ENCODE assay signal across 22 mouse cellular contexts in the genomic region with DNA sequence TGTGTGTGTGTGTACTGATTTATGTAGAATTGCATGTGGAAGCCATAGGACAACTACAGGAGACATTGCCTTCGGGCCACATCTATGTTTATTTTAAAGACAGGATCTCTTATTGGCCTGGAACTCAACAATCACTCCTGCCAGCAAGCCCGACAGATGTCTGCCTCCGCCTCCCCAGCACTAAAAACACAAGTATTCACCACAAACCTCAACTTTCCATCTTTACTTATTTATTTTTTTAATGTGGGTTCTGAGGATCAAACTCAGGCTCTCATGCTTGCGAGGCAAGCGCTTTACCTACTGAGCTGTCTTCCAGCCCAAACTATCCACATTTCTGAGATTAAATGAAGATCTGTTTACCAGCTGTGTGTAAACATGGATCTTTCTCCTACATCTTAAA.
DNase-seq lines count a peak whose midpoint lies in the region; ATAC-seq lines count a peak whose summit lies in the region.
"Had no signal": no experiment of that assay in that cellular context is flagged by ENCODE, and none has a peak within 500 bp of the region (broad histone marks: within the 10 kb centered on the region; RNA-seq: fewer than 3 reads in every experiment).

No protein-coding gene starts in this region.

- no peaks in the 10 kb centered on the region; the same call in 1 of the 2 replicates for H3K9me3 ChIP-seq in midbrain, embryonic 10.5 days (replicated peaks)
- H3K9me3 ChIP-seq in midbrain, embryonic 16.5 days (replicated peaks; ENCODE audit: control insufficient read depth, low read length, poor library complexity, severe bottlenecking), result no peaks in the 10 kb centered on the region
- H3K9me3 ChIP-seq in embryonic facial prominence, embryonic 15.5 days (replicated peaks), result no peaks in the 10 kb centered on the region
- H3K9me3 ChIP-seq: hindbrain, embryonic 15.5 days; limb, embryonic 12.5 days; liver, embryonic 12.5 days had no signal

- ATAC-seq in midbrain, embryonic 16.5 days, result no peak
- ATAC-seq in embryonic facial prominence, embryonic 15.5 days (ENCODE audit: insufficient number of reproducible peaks, low FRiP score, low TSS enrichment, low read depth), result no peak
- ATAC-seq: forebrain, embryonic 14.5 days; intestine, postnatal 0 days; liver, embryonic 12.5 days had no signal

- DNase-seq in midbrain, embryonic 10.5 days (ENCODE audit: low spot score), result no peak
- DNase-seq in CD4-positive helper T cell, adult 2 months (ENCODE audit: low read depth, low spot score), result peak; percentile 72
- peak; percentile 33 to 54 for DNase-seq in thymus, postnatal 36 days
- DNase-seq in adrenal gland, adult (ENCODE audit: inconsistent age in 2 of 2, low spot score in 1 of 2), result no peak
- no peak for DNase-seq in gastrocnemius, postnatal 36 days
- DNase-seq: adrenal gland, adult 2 months; cerebellum, adult 11 months; cerebellum, postnatal 10 days; gastrocnemius, postnatal 25 days; heart, postnatal 4 days; kidney, postnatal 25 days; lung, adult 18-20 months; lung, postnatal 10 days had no signal

- H3K27ac ChIP-seq in midbrain, embryonic 10.5 days (replicated peaks), result 0 out of 2 replicates have a peak overlapping the region, but pooled peaks have one; percentile 43
- no peak overlapping the region for H3K27ac ChIP-seq in midbrain, embryonic 16.5 days (ENCODE audit: low read length)
- H3K27ac ChIP-seq in embryonic facial prominence, embryonic 15.5 days (replicated peaks), result peak overlapping the region; percentile 39
- H3K27ac ChIP-seq: hindbrain, embryonic 15.5 days; layer of hippocampus, adult 2 months; limb, embryonic 12.5 days; liver, embryonic 12.5 days had no signal

- whole genome bisulfite sequencing in midbrain, embryonic 10.5 days, result 92% methylated on average over 5 of the region's 5 CpGs
- WGBS in midbrain, embryonic 16.5 days, result 90% methylated on average over 5 of the region's 5 CpGs
- WGBS in embryonic facial prominence, embryonic 15.5 days, result 55% methylated on average over 5 of the region's 5 CpGs

- H3K4me1 ChIP-seq in midbrain, embryonic 10.5 days, result peaks cover 15% of the 10 kb centered on the region
- H3K4me1 ChIP-seq in midbrain, embryonic 16.5 days (ENCODE audit: control insufficient read depth, insufficient read depth, low read length), result no peaks in the 10 kb centered on the region; the same call in 1 of the 2 replicates
- peaks cover 25% of the 10 kb centered on the region for H3K4me1 ChIP-seq in embryonic facial prominence, embryonic 15.5 days
- H3K4me1 ChIP-seq: hindbrain, embryonic 15.5 days; liver, embryonic 12.5 days had no signal

- H3K4me3 ChIP-seq in midbrain, embryonic 10.5 days, result no peak overlapping the region
- H3K4me3 ChIP-seq in midbrain, embryonic 16.5 days (ENCODE audit: low read depth, low read length), result no peak overlapping the region
- no peak overlapping the region for H3K4me3 ChIP-seq in embryonic facial prominence, embryonic 15.5 days (replicated peaks)
- H3K4me3 ChIP-seq: hindbrain, embryonic 15.5 days; layer of hippocampus, adult 2 months; limb, embryonic 12.5 days; liver, embryonic 12.5 days had no signal

- H3K27me3 ChIP-seq in midbrain, embryonic 10.5 days (ENCODE audit: low read depth, poor library complexity, severe bottlenecking), result peaks cover 9% of the 10 kb centered on the region; the same call in 1 of the 2 replicates
- H3K27me3 ChIP-seq in midbrain, embryonic 16.5 days (ENCODE audit: control insufficient read depth, insufficient read depth, low read depth, low read length), result no peaks in the 10 kb centered on the region
- no peaks in the 10 kb centered on the region for H3K27me3 ChIP-seq in embryonic facial prominence, embryonic 15.5 days
- H3K27me3 ChIP-seq: hindbrain, embryonic 15.5 days; limb, embryonic 12.5 days had no signal

- H3K4me2 ChIP-seq in midbrain, embryonic 16.5 days (ENCODE audit: low read length), result no peak overlapping the region
- no peak overlapping the region for H3K4me2 ChIP-seq in embryonic facial prominence, embryonic 15.5 days (replicated peaks)
- H3K4me2 ChIP-seq: hindbrain, embryonic 15.5 days; limb, embryonic 12.5 days; liver, embryonic 12.5 days; midbrain, embryonic 11.5 days had no signal

- intact Hi-C loops in gastrocnemius, postnatal 36 days (cut with DNase I), result no loop called here

- H3K36me3 ChIP-seq in midbrain, embryonic 10.5 days, result no peaks in the 10 kb centered on the region
- no peaks in the 10 kb centered on the region for H3K36me3 ChIP-seq in midbrain, embryonic 16.5 days (ENCODE audit: control insufficient read depth, insufficient read depth, low read length)
- no peaks in the 10 kb centered on the region for H3K36me3 ChIP-seq in embryonic facial prominence, embryonic 15.5 days
- H3K36me3 ChIP-seq: hindbrain, embryonic 15.5 days; limb, embryonic 12.5 days; liver, embryonic 12.5 days had no signal

- no peak overlapping the region for H3K9ac ChIP-seq in midbrain, embryonic 16.5 days (ENCODE audit: low read depth, low read length)
- H3K9ac ChIP-seq in embryonic facial prominence, embryonic 15.5 days, result no peak overlapping the region
- H3K9ac ChIP-seq: hindbrain, embryonic 15.5 days; limb, embryonic 12.5 days; liver, embryonic 12.5 days had no signal

Comparison
In these comparisons a context has a peak if more than half of its experiments do, and no peak if none do; other contexts are left out.
1. DNase-seq: peak in CD4-positive helper T cell, adult 2 months (single experiment) and thymus, postnatal 36 days (2 of 2); none in midbrain, embryonic 10.5 days (single experiment), adrenal gland, adult (0 of 2) and gastrocnemius, postnatal 36 days (0 of 2).